Mouse (Mus musculus): ENCODE data around the gene Plekhf1. TPM values are rescaled to one million over a fixed set of nuclear protein-coding genes. Genes with fewer than 3 reads are reported as not detected.

Plekhf1 gene
- total RNA-seq, 4 experiments from 2014 or later, result 1.7 to 3.3 (median 2.6) TPM

- no peak for DNase-seq (ENCODE audit: low spot score in 2 of 2)
Measured at GRCm38 (mm10) chr7:38218631-38219367, 9.0 kb downstream of the Plekhf1 start.

- peak; percentile 24 to 72 for DNase-seq (ENCODE audit: low spot score in 2 of 2)
Measured at GRCm38 (mm10) chr7:38217417-38218171, 10.2 kb downstream of the Plekhf1 start.

- DNase-seq (ENCODE audit: low spot score in 2 of 2), result no peak
Measured at GRCm38 (mm10) chr7:38215697-38216096, 12.1 kb downstream of the Plekhf1 start.

GRCm38 (mm10) chr7:38215281-38215680 lies 12.5 kb downstream of the Plekhf1 start:
- no peak for DNase-seq (ENCODE audit: low spot score in 2 of 2)

GRCm38 (mm10) chr7:38214473-38215214 lies 13.2 kb downstream of the Plekhf1 start:
- no peak for DNase-seq (ENCODE audit: low spot score in 2 of 2)

GRCm38 (mm10) chr7:38212651-38213062 lies 15.2 kb downstream of the Plekhf1 start:
- no peak for DNase-seq (ENCODE audit: low spot score in 2 of 2)

GRCm38 (mm10) chr7:38209478-38210152 lies 18.2 kb downstream of the Plekhf1 start:
- no peak for DNase-seq (ENCODE audit: low spot score in 2 of 2)

- DNase-seq (ENCODE audit: low spot score in 2 of 2), result no peak
Measured at GRCm38 (mm10) chr7:38208969-38209368, 18.8 kb downstream of the Plekhf1 start.

- no peak for DNase-seq (ENCODE audit: low spot score in 2 of 2)
Measured at GRCm38 (mm10) chr7:38206564-38206963, 21.3 kb downstream of the Plekhf1 start.

GRCm38 (mm10) chr7:38205801-38206200 lies 22.0 kb downstream of the Plekhf1 start:
- no peak for DNase-seq (ENCODE audit: low spot score in 2 of 2)

GRCm38 (mm10) chr7:38204314-38204713 lies 23.5 kb downstream of the Plekhf1 start:
- DNase-seq (ENCODE audit: low spot score in 2 of 2), result no peak

- DNase-seq (ENCODE audit: low spot score in 2 of 2), result no peak
Measured at GRCm38 (mm10) chr7:38201290-38201658, 26.5 kb downstream of the Plekhf1 start.

GRCm38 (mm10) chr7:38200606-38201289 lies 27.1 kb downstream of the Plekhf1 start:
- peak; percentile 54 to 89 for DNase-seq (ENCODE audit: low spot score in 2 of 2)

- no peak for DNase-seq (ENCODE audit: low spot score in 2 of 2)
Measured at GRCm38 (mm10) chr7:38199907-38200605, 27.8 kb downstream of the Plekhf1 start.

GRCm38 (mm10) chr7:38191571-38191970 lies 36.2 kb downstream of the Plekhf1 start:
- no peak for DNase-seq (ENCODE audit: low spot score in 2 of 2)

GRCm38 (mm10) chr7:38191146-38191545 lies 36.7 kb downstream of the Plekhf1 start:
- no peak for DNase-seq (ENCODE audit: low spot score in 2 of 2)

GRCm38 (mm10) chr7:38190056-38190835 lies 37.6 kb downstream of the Plekhf1 start:
- DNase-seq (ENCODE audit: low spot score in 2 of 2), result no peak

GRCm38 (mm10) chr7:38189136-38189982 lies 38.5 kb downstream of the Plekhf1 start:
- peak in 1 of 2 experiments; percentile 33 for DNase-seq (ENCODE audit: low spot score in 2 of 2)

Data from left cerebral cortex, adult 8-10 months (tissue).